Mouse (Mus musculus) hindbrain, embryonic 15.5 days (tissue): ENCODE data around the gene Ercc4. TPM values are rescaled to one million over a fixed set of nuclear protein-coding genes. Genes with fewer than 3 reads are reported as not detected.

Experiments used
- ATAC-seq: fragments of 200-750 bp; cut with Nextera tagmentation; 2 replicates; pipeline ENCODE4 v1.8.0; 2017; ENCODE audit warnings: low read depth, moderate number of reproducible peaks, moderate TSS enrichment; ENCODE audit not compliant: low FRiP score
- H3K27ac ChIP-seq: fragments of 300-500 bp; sonication (generic); replicated peaks from 2 replicates; pipeline ENCODE4 v1.5.1; 2015; ENCODE audit warnings: mild to moderate bottlenecking, inconsistent platforms
- H3K27me3 ChIP-seq: fragments of 300-500 bp; sonication (generic); 2 replicates; pipeline ENCODE4 v1.6.1; 2015; ENCODE audit warnings: control low read depth, inconsistent platforms
- H3K36me3 ChIP-seq: fragments of 300-500 bp; sonication (generic); 2 replicates; pipeline ENCODE4 v1.6.1; 2015; ENCODE audit warnings: control low read depth, inconsistent platforms
- H3K4me1 ChIP-seq: fragments of 300-500 bp; sonication (generic); replicated peaks from 2 replicates; pipeline ENCODE4 v1.6.1; 2015; ENCODE audit warnings: control low read depth, inconsistent platforms
- H3K4me2 ChIP-seq: fragments of 300-500 bp; sonication (generic); 2 replicates; pipeline ENCODE4 v1.6.1; 2015; ENCODE audit warnings: moderate library complexity, mild to moderate bottlenecking, inconsistent platforms
- H3K4me3 ChIP-seq: fragments of 300-500 bp; sonication (generic); 2 replicates; pipeline ENCODE4 v1.5.1; 2015; ENCODE audit warnings: mild to moderate bottlenecking, inconsistent platforms
- H3K9ac ChIP-seq: fragments of 300-500 bp; sonication (generic); 2 replicates; pipeline ENCODE4 v1.6.1; 2015; ENCODE audit warnings: inconsistent platforms
- H3K9me3 ChIP-seq: fragments of 300-500 bp; sonication (generic); 2 replicates; pipeline ENCODE4 v1.6.1; 2016; ENCODE audit warnings: control low read depth, inconsistent platforms
- WGBS: fragments of 180-500 bp; shearing (Covaris S2); methylation state at CpG from one replicate; pipeline ENCODE4 v1.1.7; 2015; 5-methylcytosine and 5-hydroxymethylcytosine counted together
- polyA plus RNA-seq: library from polyadenylated mRNA; unstranded; fragments of >200 nt; fragmentation: Nextera tagmentation; extraction: Ambion mirVana; gene quantifications from 2 replicates; pipeline ENCODE4 v1.2.1, GENCODE M21; 2015

The Ercc4 gene
- polyA plus RNA-seq, 1 experiment from 2014 or later, result 17.8 TPM

- H3K27me3 ChIP-seq, result no peaks in the 10 kb centered on the region
- H3K36me3 ChIP-seq, result no peaks in the 10 kb centered on the region
- H3K4me2 ChIP-seq, result no peak overlapping the region
- H3K4me1 ChIP-seq, result no peaks in the 10 kb centered on the region
- H3K9me3 ChIP-seq, result 0 out of 2 replicates have a peak, but pooled peaks cover 3% of the 10 kb centered on the region
- no peak for ATAC-seq
- 91% methylated on average over 4 of the region's 4 CpGs for WGBS
- H3K9ac ChIP-seq, result no peak overlapping the region
- no peak overlapping the region for H3K27ac ChIP-seq
- H3K4me3 ChIP-seq, result no peak overlapping the region
These were observed 73.8 kb downstream of the Ercc4 start for GRCm38 (mm10) chr16:13183182-13183742.

- H3K9me3 ChIP-seq, result 0 out of 2 replicates have a peak, but pooled peaks cover 3% of the 10 kb centered on the region
- no peaks in the 10 kb centered on the region for H3K36me3 ChIP-seq
- H3K4me3 ChIP-seq, result no peak overlapping the region
- no peaks in the 10 kb centered on the region for H3K4me1 ChIP-seq
- WGBS, result 91% methylated on average over 3 of the region's 3 CpGs
- no peak for ATAC-seq
- no peak overlapping the region for H3K4me2 ChIP-seq
- H3K9ac ChIP-seq, result no peak overlapping the region
- H3K27ac ChIP-seq, result no peak overlapping the region
- no peaks in the 10 kb centered on the region for H3K27me3 ChIP-seq
These were observed 74.9 kb downstream of the Ercc4 start for GRCm38 (mm10) chr16:13184381-13184780.

GRCm38 (mm10) chr16:13189430-13190107 is 80.1 kb downstream of the Ercc4 start:
- H3K27ac ChIP-seq, result no peak overlapping the region
- H3K4me3 ChIP-seq, result no peak overlapping the region
- no peak for ATAC-seq
- no peaks in the 10 kb centered on the region for H3K4me1 ChIP-seq
- no peak overlapping the region for H3K4me2 ChIP-seq
- WGBS, result 44% methylated on average over 12 of the region's 12 CpGs
- no peaks in the 10 kb centered on the region for H3K36me3 ChIP-seq
- H3K9ac ChIP-seq, result no peak overlapping the region
- no peaks in the 10 kb centered on the region for H3K27me3 ChIP-seq
- 0 out of 2 replicates have a peak, but pooled peaks cover 3% of the 10 kb centered on the region for H3K9me3 ChIP-seq

GRCm38 (mm10) chr16:13190471-13190870 is 81.0 kb downstream of the Ercc4 start:
- no peaks in the 10 kb centered on the region for H3K36me3 ChIP-seq
- no peaks in the 10 kb centered on the region for H3K27me3 ChIP-seq
- no peak overlapping the region for H3K9ac ChIP-seq
- no peak for ATAC-seq
- no peak overlapping the region for H3K4me2 ChIP-seq
- H3K27ac ChIP-seq, result no peak overlapping the region
- 84% methylated on average over 5 of the region's 5 CpGs for WGBS
- H3K4me3 ChIP-seq, result no peak overlapping the region
- H3K4me1 ChIP-seq, result no peaks in the 10 kb centered on the region
- 0 out of 2 replicates have a peak, but pooled peaks cover 3% of the 10 kb centered on the region for H3K9me3 ChIP-seq

GRCm38 (mm10) chr16:13191166-13191565 is 81.7 kb downstream of the Ercc4 start:
- ATAC-seq, result no peak
- Histone ChIP-seq H3K4me2 (no peak overlapping the region), H3K9ac (no peak overlapping the region), H3K27ac (no peak overlapping the region), H3K36me3 (no peaks in the 10 kb centered on the region), H3K4me1 (no peaks in the 10 kb centered on the region; the same call in 1 of the 2 replicates), H3K4me3 (no peak overlapping the region), H3K27me3 (no peaks in the 10 kb centered on the region), H3K9me3 (0 out of 2 replicates have a peak, but pooled peaks cover 3% of the 10 kb centered on the region)
- 71% methylated on average over 4 of the region's 4 CpGs for WGBS

GRCm38 (mm10) chr16:13193663-13194071 is 84.2 kb downstream of the Ercc4 start:
- WGBS, result 81% methylated on average over 4 of the region's 4 CpGs
- peaks cover 17% of the 10 kb centered on the region for H3K4me1 ChIP-seq
- no peak overlapping the region for H3K27ac ChIP-seq
- peak; percentile 58; the same call in 1 of the 2 replicates for ATAC-seq
- H3K4me2 ChIP-seq, result no peak overlapping the region
- H3K27me3 ChIP-seq, result no peaks in the 10 kb centered on the region
- no peak overlapping the region for H3K9ac ChIP-seq
- no peak overlapping the region for H3K4me3 ChIP-seq
- H3K9me3 ChIP-seq, result no peaks in the 10 kb centered on the region
- no peaks in the 10 kb centered on the region for H3K36me3 ChIP-seq

GRCm38 (mm10) chr16:13194882-13195281 is 85.4 kb downstream of the Ercc4 start:
- H3K36me3 ChIP-seq, result no peaks in the 10 kb centered on the region
- no peaks in the 10 kb centered on the region for H3K27me3 ChIP-seq
- H3K27ac ChIP-seq, result no peak overlapping the region
- no peak for ATAC-seq
- 94% methylated on average over 5 of the region's 5 CpGs for WGBS
- H3K4me2 ChIP-seq, result no peak overlapping the region
- H3K9me3 ChIP-seq, result no peaks in the 10 kb centered on the region
- H3K4me3 ChIP-seq, result no peak overlapping the region
- peaks cover 17% of the 10 kb centered on the region for H3K4me1 ChIP-seq
- no peak overlapping the region for H3K9ac ChIP-seq

GRCm38 (mm10) chr16:13196626-13197025 is 87.1 kb downstream of the Ercc4 start:
- ATAC-seq, result no peak
- Histone ChIP-seq H3K4me3 (no peak overlapping the region), H3K9ac (no peak overlapping the region), H3K4me1 (peaks cover 17% of the 10 kb centered on the region), H3K9me3 (no peaks in the 10 kb centered on the region), H3K27ac (peak overlapping the region; percentile 46; the same call in 1 of the 2 replicates), H3K27me3 (no peaks in the 10 kb centered on the region), H3K36me3 (no peaks in the 10 kb centered on the region), H3K4me2 (no peak overlapping the region)
- WGBS, result 42% methylated on average over 5 of the region's 5 CpGs

GRCm38 (mm10) chr16:13197293-13197692 is 87.8 kb downstream of the Ercc4 start:
- WGBS, result 26% methylated on average over 5 of the region's 5 CpGs
- Histone ChIP-seq H3K4me2 (no peak overlapping the region), H3K9ac (no peak overlapping the region), H3K27ac (peak overlapping the region; percentile 46), H3K36me3 (no peaks in the 10 kb centered on the region), H3K9me3 (no peaks in the 10 kb centered on the region), H3K27me3 (no peaks in the 10 kb centered on the region), H3K4me3 (no peak overlapping the region), H3K4me1 (peaks cover 17% of the 10 kb centered on the region)
- peak; percentile 74 for ATAC-seq

GRCm38 (mm10) chr16:13199204-13199603 is 89.7 kb downstream of the Ercc4 start:
- no peak overlapping the region for H3K9ac ChIP-seq
- no peak overlapping the region for H3K4me3 ChIP-seq
- WGBS, result 31% methylated on average over 2 of the region's 2 CpGs
- H3K36me3 ChIP-seq, result no peaks in the 10 kb centered on the region
- H3K27me3 ChIP-seq, result no peaks in the 10 kb centered on the region
- H3K4me2 ChIP-seq, result no peak overlapping the region
- H3K4me1 ChIP-seq, result peaks cover 17% of the 10 kb centered on the region
- no peaks in the 10 kb centered on the region for H3K9me3 ChIP-seq
- no peak for ATAC-seq
- H3K27ac ChIP-seq, result no peak overlapping the region
